Mouse (Mus musculus) heart, postnatal 0 days (tissue): Measurements from ENCODE around the gene Wwox. TPM values are rescaled to one million over a fixed set of nuclear protein-coding genes. Genes with fewer than 3 reads are reported as not detected.
A peak's percentile ranks its signal among the peaks of the same experiment; 100 is the strongest.

ENCODE experiments used
- ATAC-seq: fragments of 200-750 bp; cut with Nextera tagmentation; 2 replicates; pipeline ENCODE4 v1.8.0; 2017; ENCODE audit warnings: low read depth, moderate number of reproducible peaks, moderate library complexity; ENCODE audit not compliant: insufficient read depth
- DNase-seq: peaks from one replicate; pipeline ENCODE4 v3.0.0-alpha.2; 2016; ENCODE audit warnings: low spot score
- H3K27ac ChIP-seq: fragments of 300-500 bp; sonication (generic); 2 replicates; pipeline ENCODE4 v1.5.1; 2014; ENCODE audit warnings: low read depth, mild to moderate bottlenecking
- H3K27me3 ChIP-seq: fragments of 300-500 bp; sonication (generic); 2 replicates; pipeline ENCODE4 v1.6.1; 2014; ENCODE audit warnings: low read length, mixed read lengths; ENCODE audit not compliant: control insufficient read depth, insufficient read depth
- H3K36me3 ChIP-seq: fragments of 300-500 bp; sonication (generic); replicated peaks from 2 replicates; pipeline ENCODE4 v1.6.1; 2014; ENCODE audit warnings: low read length, mixed read lengths; ENCODE audit not compliant: control insufficient read depth, insufficient read depth
- H3K4me1 ChIP-seq: fragments of 300-500 bp; sonication (generic); 2 replicates; pipeline ENCODE4 v1.6.1; 2014; ENCODE audit warnings: antibody characterized with exemption; ENCODE audit not compliant: control insufficient read depth, insufficient read depth
- H3K4me2 ChIP-seq: fragments of 300-500 bp; sonication (generic); 2 replicates; pipeline ENCODE4 v1.6.1; 2014; ENCODE audit warnings: low read depth, mild to moderate bottlenecking, low read length, moderate library complexity
- H3K4me3 ChIP-seq: fragments of 300-500 bp; sonication (generic); 2 replicates; pipeline ENCODE4 v1.5.1; 2014; ENCODE audit warnings: low read depth, low read length
- H3K9ac ChIP-seq: fragments of 300-500 bp; sonication (generic); replicated peaks from 2 replicates; pipeline ENCODE4 v1.6.1; 2014; ENCODE audit warnings: low read depth, low read length, mixed read lengths
- H3K9me3 ChIP-seq: fragments of 300-500 bp; sonication (generic); replicated peaks from 2 replicates; pipeline ENCODE4 v1.6.1; 2016; ENCODE audit warnings: low read length; ENCODE audit not compliant: control insufficient read depth
- CTCF ChIP-seq: IDR thresholded peaks from 2 replicates; pipeline ENCODE4 v1.5.1; 2016; ENCODE audit warnings: antibody characterized with exemption, control low read depth, low read depth
- EP300 ChIP-seq: IDR thresholded peaks from 2 replicates; pipeline ENCODE4 v1.6.1; 2016; ENCODE audit warnings: antibody characterized with exemption, low read depth
- WGBS: fragments of 180-500 bp; shearing (Covaris S2); extraction: QIAGEN DNeasy Blood & Tissue Kit; methylation state at CpG from one replicate; pipeline ENCODE4 v1.1.7; 2014; 5-methylcytosine and 5-hydroxymethylcytosine counted together
- polyA plus RNA-seq: library from polyadenylated mRNA; unstranded; fragments of >200 nt; fragmentation: Nextera tagmentation; extraction: Ambion mirVana; gene quantifications from 2 replicates; pipeline ENCODE4 v1.2.1, GENCODE M21; 2015
- total RNA-seq: library from RNA; depleted of rRNA; stranded (reverse); fragments of >200 nt; gene quantifications from 2 replicates; pipeline ENCODE4 v1.2.3, GENCODE M21; 2014; ENCODE audit warnings: low replicate concordance; rRNA removed

Wwox gene
- total RNA-seq (6.0 and 7.5 TPM in 2 replicates), polyA plus RNA-seq (7.2 and 9.6 TPM in 2 replicates)

- Histone ChIP-seq H3K27ac (peak within 1 kb of the TSS; percentile 67), H3K4me3 (peak within 1 kb of the TSS; percentile 78)
- WGBS: under 1% methylated on average over 54 of the region's 54 CpGs
Measured at GRCm38 (mm10) chr8:114439334-114440204, at the start of gene Wwox. Wwox (plus strand) TSS chr8:114439655.

DNA sequence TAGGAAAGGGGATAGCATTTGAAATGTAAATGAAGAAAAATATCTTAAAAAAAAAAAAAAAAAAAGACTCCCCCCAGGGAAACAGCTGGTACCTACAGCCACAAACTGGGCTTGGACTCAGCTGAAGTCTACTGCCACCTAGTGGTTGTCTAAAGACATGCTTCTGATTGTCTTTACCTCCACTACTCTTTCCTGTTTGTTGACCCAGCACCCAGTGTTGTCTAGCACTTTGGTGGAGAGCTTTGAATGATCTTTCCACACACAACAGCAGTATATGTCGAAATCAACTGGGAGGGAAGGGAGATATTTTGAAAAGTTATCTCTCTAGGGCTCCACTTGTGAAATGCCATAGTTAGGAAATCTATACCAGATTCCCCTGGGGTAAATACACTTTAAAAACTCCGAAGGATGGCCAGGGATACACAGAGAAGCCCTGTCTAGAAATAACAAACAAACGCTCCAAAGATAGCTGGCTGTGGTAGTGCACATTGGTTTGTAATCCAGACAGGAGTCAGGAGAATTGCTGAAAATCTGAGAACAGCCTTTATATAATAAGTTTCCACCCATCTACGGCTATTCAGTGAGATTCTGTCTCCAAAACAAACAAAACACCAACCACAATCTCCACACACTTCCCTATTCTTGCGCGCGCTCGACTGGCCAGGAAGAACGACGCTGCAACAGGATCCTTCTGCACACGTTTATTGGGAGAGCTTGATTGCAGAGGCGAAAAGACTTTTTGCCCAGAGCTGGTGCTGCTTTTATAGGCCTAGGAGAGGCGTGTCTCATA, 48.8 kb upstream of the Wwox start:
- no peak overlapping the region for H3K9ac ChIP-seq
- no peak overlapping the region for H3K27ac ChIP-seq
- 79% methylated on average over 10 of the region's 13 CpGs for WGBS
- H3K9me3 ChIP-seq: no peaks in the 10 kb centered on the region
- H3K36me3 ChIP-seq: no peaks in the 10 kb centered on the region
- H3K4me3 ChIP-seq: no peak overlapping the region
- TF ChIP-seq CTCF (peak; percentile 38), EP300 (no peak)
- H3K4me1 ChIP-seq: no peaks in the 10 kb centered on the region
- no peaks in the 10 kb centered on the region for H3K27me3 ChIP-seq
- ATAC-seq (no peak), DNase-seq (no peak)
- H3K4me2 ChIP-seq: no peak overlapping the region

More at GRCm38 (mm10) chr8:114439334-114440204, at the start of gene Wwox:
- peak within 1 kb of the TSS; percentile 94 for H3K4me2 ChIP-seq
- no peaks in the 10 kb centered on the region for H3K9me3 ChIP-seq
- TF ChIP-seq EP300 (peak; percentile 95), CTCF (peak; percentile 67)
- H3K36me3 ChIP-seq: no peaks in the 10 kb centered on the region
- peak within 1 kb of the TSS; percentile 52 for H3K9ac ChIP-seq
- ATAC-seq (peak; percentile 97), DNase-seq (peak; percentile 99)
- H3K4me1 ChIP-seq: peaks cover 7% of the 10 kb centered on the region; the same call in 1 of the 2 replicates
- H3K27me3 ChIP-seq: no peaks in the 10 kb centered on the region

DNA sequence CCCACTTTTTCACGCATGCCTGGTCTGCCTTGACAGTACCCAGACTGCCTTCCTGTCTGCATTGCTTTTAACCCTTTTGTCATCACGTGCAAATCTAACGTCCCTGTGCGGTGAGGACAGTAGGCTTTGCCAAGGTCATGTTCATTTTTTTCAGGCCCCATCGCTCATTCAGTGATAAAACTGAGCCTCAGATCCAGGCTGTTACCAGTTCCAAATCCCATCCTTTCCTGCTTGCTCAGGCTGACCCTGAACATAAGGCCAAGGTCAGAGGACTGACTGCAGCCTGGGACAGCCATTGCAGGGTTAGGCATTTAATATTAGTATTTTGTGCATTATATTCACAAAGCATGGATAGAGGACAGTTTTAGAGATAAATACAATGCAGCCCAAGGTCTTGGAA, 41.1 kb upstream of the Wwox start:
- no peak for ATAC-seq
- Histone ChIP-seq H3K36me3 (no peaks in the 10 kb centered on the region), H3K27me3 (no peaks in the 10 kb centered on the region), H3K9me3 (no peaks in the 10 kb centered on the region), H3K4me1 (no peaks in the 10 kb centered on the region; the same call in 1 of the 2 replicates), H3K4me2 (no peak overlapping the region), H3K9ac (no peak overlapping the region), H3K27ac (no peak overlapping the region), H3K4me3 (no peak overlapping the region)
- WGBS: 68% methylated on average over 5 of the region's 5 CpGs
- TF ChIP-seq EP300: no peak
- no peak for TF ChIP-seq CTCF
- no peak for DNase-seq

DNA sequence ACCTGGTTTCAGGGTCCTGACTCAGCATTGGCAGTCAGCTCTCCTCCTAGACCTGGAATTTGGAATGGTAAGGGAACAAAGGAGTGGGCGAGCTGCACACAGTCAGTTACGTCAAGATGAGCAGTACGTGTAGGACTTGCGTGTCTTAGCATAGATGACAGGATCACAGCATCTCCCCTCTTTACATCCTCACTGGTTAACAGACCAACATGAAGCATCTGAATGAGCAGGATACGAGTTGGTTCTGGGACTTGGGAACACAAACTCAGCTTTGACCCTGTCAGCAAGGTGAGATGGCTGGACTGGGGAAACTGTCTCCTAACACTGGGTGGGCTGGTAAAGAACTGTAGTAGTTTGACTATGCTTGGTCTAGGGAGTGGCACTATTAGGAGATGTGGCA, 40.2 kb upstream of the Wwox start:
- no peak overlapping the region for H3K9ac ChIP-seq
- DNase-seq (no peak), ATAC-seq (no peak)
- WGBS: 91% methylated on average over 5 of the region's 5 CpGs
- TF ChIP-seq CTCF (no peak), EP300 (no peak)
- no peak overlapping the region for H3K4me2 ChIP-seq
- no peak overlapping the region for H3K4me3 ChIP-seq
- no peaks in the 10 kb centered on the region for H3K36me3 ChIP-seq
- H3K27ac ChIP-seq: no peak overlapping the region
- H3K4me1 ChIP-seq: no peaks in the 10 kb centered on the region; the same call in 1 of the 2 replicates
- no peaks in the 10 kb centered on the region for H3K27me3 ChIP-seq
- no peaks in the 10 kb centered on the region for H3K9me3 ChIP-seq

- H3K27ac ChIP-seq: no peak overlapping the region
- no peak overlapping the region for H3K9ac ChIP-seq
- ATAC-seq (no peak), DNase-seq (no peak)
- no peaks in the 10 kb centered on the region for H3K27me3 ChIP-seq
- H3K9me3 ChIP-seq: no peaks in the 10 kb centered on the region
- WGBS: 67% methylated on average over 7 of the region's 7 CpGs
- H3K4me3 ChIP-seq: no peak overlapping the region
- H3K4me1 ChIP-seq: no peaks in the 10 kb centered on the region; the same call in 1 of the 2 replicates
- H3K36me3 ChIP-seq: no peaks in the 10 kb centered on the region
- H3K4me2 ChIP-seq: no peak overlapping the region
- TF ChIP-seq CTCF: no peak
- no peak for TF ChIP-seq EP300
Measured at GRCm38 (mm10) chr8:114401679-114402078, 37.8 kb upstream of the Wwox start.
